Mouse (Mus musculus) lung, postnatal 0 days (tissue): ENCODE results near the gene Hscb.

Experiments
- CTCF ChIP-seq: IDR thresholded peaks from 2 replicates; pipeline ENCODE4 v1.5.1; 2016; ENCODE audit warnings: antibody characterized with exemption, mild to moderate bottlenecking
- EP300 ChIP-seq: IDR thresholded peaks from 2 replicates; pipeline ENCODE4 v1.6.1; 2016; ENCODE audit warnings: antibody characterized with exemption, mild to moderate bottlenecking, control low read depth

GRCm38 (mm10) chr5:110802186-110802585 is 37.4 kb downstream of the Hscb start:
- TF ChIP-seq EP300 (no peak), CTCF (no peak)
